Mouse (Mus musculus) ES-Bruce4 (cell line): ENCODE results near the gene Bdkrb2. TPM values are rescaled to one million over a fixed set of nuclear protein-coding genes. Genes with fewer than 3 reads are reported as not detected.

ENCODE experiments used
- H3K27ac ChIP-seq: 2 replicates; pipeline ENCODE4 v1.5.1; 2012; ENCODE audit warnings: low read length, inconsistent platforms; ENCODE audit not compliant: insufficient read depth
- H3K27me3 ChIP-seq: 2 replicates; pipeline ENCODE4 v1.6.1; 2012; ENCODE audit warnings: mild to moderate bottlenecking, low read length, inconsistent platforms; ENCODE audit not compliant: control insufficient read depth, poor library complexity, insufficient read depth, severe bottlenecking
- H3K36me3 ChIP-seq: 2 replicates; pipeline ENCODE4 v1.6.1; 2012; ENCODE audit warnings: inconsistent platforms, mild to moderate bottlenecking, low read length, moderate library complexity; ENCODE audit not compliant: control insufficient read depth, poor library complexity, insufficient read depth, severe bottlenecking
- H3K4me1 ChIP-seq: one replicate; pipeline ENCODE4 v1.8.1; 2011; ENCODE audit warnings: low read length; ENCODE audit not compliant: control insufficient read depth, insufficient read depth
- H3K4me3 ChIP-seq: 2 replicates; pipeline ENCODE4 v1.5.1; 2011; ENCODE audit warnings: low read depth, mild to moderate bottlenecking, low read length
- H3K9ac ChIP-seq: 2 replicates; pipeline ENCODE4 v1.6.1; 2012; ENCODE audit warnings: low read depth, mild to moderate bottlenecking, inconsistent platforms; ENCODE audit not compliant: poor library complexity, severe bottlenecking
- H3K9me3 ChIP-seq: replicated peaks from 2 replicates; pipeline ENCODE4 v1.6.1; 2012; ENCODE audit warnings: mild to moderate bottlenecking, low read length, inconsistent platforms; ENCODE audit not compliant: control insufficient read depth, poor library complexity, insufficient read depth, severe bottlenecking
- CTCF ChIP-seq: IDR thresholded peaks from one replicate; pipeline ENCODE4 v1.8.1; 2011; ENCODE audit warnings: low read depth, low read length
- EP300 ChIP-seq: IDR thresholded peaks from 2 replicates; pipeline ENCODE4 v1.6.1; 2011; ENCODE audit warnings: low read depth, low read length; ENCODE audit not compliant: insufficient read depth
- POLR2A ChIP-seq: IDR thresholded peaks from one replicate; pipeline ENCODE4 v1.8.1; 2011; ENCODE audit warnings: low read length; ENCODE audit not compliant: insufficient read depth
- polyA plus RNA-seq: library from polyadenylated mRNA; stranded (reverse); fragments of >200 nt; gene quantifications from 2 replicates; pipeline ENCODE4 v1.2.4, GENCODE M21; 2011; ENCODE audit warnings: low read depth; ENCODE audit not compliant: missing spikeins, insufficient read depth, insufficient read length

The Bdkrb2 gene
- polyA plus RNA-seq, 1 experiment, result 1.2 TPM

DNA sequence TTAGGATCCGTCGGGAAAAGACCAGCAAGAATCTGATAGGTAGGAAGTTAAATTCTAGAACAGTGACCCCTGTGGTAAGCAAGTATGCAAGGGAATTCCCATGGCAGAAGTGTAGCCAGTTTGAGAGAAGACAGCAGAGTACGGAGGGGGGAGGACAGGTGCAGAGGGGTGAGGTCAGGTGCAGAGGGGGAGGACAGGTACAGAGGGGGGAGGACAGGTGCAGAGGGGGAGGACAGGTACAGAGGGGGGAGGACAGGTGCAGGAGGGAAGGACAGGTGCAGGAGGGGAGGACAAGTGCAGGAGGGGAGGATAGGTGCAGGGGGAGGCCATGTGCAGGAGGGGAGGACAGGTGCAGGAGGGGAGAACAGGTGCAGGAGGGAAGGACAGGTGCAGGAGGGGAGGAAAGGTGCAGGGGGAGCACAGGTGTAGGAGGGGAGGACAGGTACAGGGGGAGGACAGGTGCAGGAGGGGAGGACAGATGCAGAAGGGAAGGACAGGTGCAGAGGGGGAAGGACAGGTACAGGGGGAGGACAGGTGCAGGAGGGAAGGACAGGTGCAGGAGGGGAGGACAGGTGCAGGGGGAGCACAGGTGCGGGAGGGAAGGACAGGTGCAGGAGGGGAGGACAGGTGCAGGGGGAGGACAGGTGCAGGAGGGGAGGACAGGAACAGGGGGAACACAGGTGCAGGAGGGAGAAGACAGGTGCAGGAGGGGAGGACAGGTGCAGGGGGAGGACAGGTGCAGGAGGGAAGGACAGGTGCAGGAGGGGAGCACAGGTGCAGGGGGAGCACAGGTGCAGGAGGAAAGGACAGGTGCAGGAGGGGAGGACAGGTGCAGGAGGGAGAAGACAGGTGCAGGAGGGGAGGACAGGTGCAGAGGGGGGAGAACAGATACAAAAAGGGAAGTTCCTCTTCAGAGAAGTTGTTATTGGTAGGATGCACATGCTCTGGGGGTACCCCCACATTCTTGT is 12.9 kb upstream of the Bdkrb2 start:
- no peak overlapping the region for H3K9ac ChIP-seq
- TF ChIP-seq POLR2A (no peak), EP300 (no peak), CTCF (no peak)
- no peak overlapping the region for H3K4me3 ChIP-seq
- H3K4me1 ChIP-seq, result peaks cover 8% of the 10 kb centered on the region
- no peaks in the 10 kb centered on the region for H3K27me3 ChIP-seq
- no peaks in the 10 kb centered on the region for H3K36me3 ChIP-seq
- H3K9me3 ChIP-seq, result no peaks in the 10 kb centered on the region
- no peak overlapping the region for H3K27ac ChIP-seq

- Histone ChIP-seq H3K9me3 (no peaks in the 10 kb centered on the region), H3K9ac (no peak overlapping the region), H3K4me1 (peaks cover 5% of the 10 kb centered on the region), H3K27ac (no peak overlapping the region), H3K4me3 (no peak overlapping the region), H3K36me3 (no peaks in the 10 kb centered on the region), H3K27me3 (no peaks in the 10 kb centered on the region)
- TF ChIP-seq CTCF (no peak), EP300 (no peak), POLR2A (no peak)
Measured at GRCm38 (mm10) chr12:105551551-105551989, 11.5 kb upstream of the Bdkrb2 start.

DNA sequence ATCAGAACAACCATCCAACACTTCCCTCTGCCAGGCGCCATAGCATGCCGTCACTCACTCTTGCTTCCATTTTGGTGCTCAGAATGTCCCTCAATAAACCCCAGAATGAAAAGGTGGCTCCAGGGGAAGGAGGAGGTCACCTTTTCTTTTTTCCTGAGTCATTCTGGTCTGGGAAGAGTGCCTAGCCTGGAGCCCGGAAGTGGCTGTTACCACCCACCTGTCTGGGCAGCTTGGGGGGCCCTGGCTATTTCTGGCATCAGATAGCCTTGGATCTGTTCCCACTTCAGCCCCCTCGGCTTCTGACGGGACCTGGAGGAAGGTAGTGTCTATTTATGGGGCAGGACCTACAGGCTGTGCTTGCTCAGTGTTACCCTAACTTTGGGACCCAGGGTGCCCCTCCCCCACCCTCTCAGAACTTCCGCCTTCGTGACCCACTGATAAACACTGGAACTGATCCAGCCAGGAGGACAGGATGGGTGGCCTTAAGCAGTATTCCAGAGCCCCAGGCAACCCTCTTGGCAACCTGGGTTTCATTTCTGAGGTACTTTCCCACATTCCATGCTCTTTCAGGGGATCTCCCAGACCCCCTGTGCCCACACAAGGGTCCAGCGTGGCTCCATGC is 8.8 kb upstream of the Bdkrb2 start:
- Histone ChIP-seq H3K27me3 (no peaks in the 10 kb centered on the region), H3K9ac (no peak overlapping the region), H3K9me3 (no peaks in the 10 kb centered on the region), H3K36me3 (no peaks in the 10 kb centered on the region), H3K4me3 (no peak overlapping the region), H3K27ac (no peak overlapping the region), H3K4me1 (peaks cover 3% of the 10 kb centered on the region)
- TF ChIP-seq POLR2A (no peak), CTCF (no peak), EP300 (no peak)

- H3K27ac ChIP-seq, result no peak overlapping the region
Measured at GRCm38 (mm10) chr12:105555172-105555571, 7.9 kb upstream of the Bdkrb2 start.

GRCm38 (mm10) chr12:105557250-105557925 is 5.6 kb upstream of the Bdkrb2 start:
- Histone ChIP-seq H3K9ac (no peak overlapping the region), H3K9me3 (no peaks in the 10 kb centered on the region), H3K27me3 (no peaks in the 10 kb centered on the region), H3K4me1 (peaks cover 5% of the 10 kb centered on the region), H3K27ac (no peak overlapping the region), H3K4me3 (no peak overlapping the region), H3K36me3 (no peaks in the 10 kb centered on the region)
- TF ChIP-seq POLR2A (no peak), EP300 (no peak), CTCF (no peak)

More at GRCm38 (mm10) chr12:105555172-105555571, 7.9 kb upstream of the Bdkrb2 start:
- Histone ChIP-seq H3K9me3 (no peaks in the 10 kb centered on the region), H3K9ac (no peak overlapping the region), H3K4me3 (no peak overlapping the region), H3K36me3 (no peaks in the 10 kb centered on the region), H3K27me3 (no peaks in the 10 kb centered on the region), H3K4me1 (peaks cover 3% of the 10 kb centered on the region)
- TF ChIP-seq CTCF, result no peak
- TF ChIP-seq POLR2A, result no peak
- TF ChIP-seq EP300, result no peak
